In the genomic region with DNA sequence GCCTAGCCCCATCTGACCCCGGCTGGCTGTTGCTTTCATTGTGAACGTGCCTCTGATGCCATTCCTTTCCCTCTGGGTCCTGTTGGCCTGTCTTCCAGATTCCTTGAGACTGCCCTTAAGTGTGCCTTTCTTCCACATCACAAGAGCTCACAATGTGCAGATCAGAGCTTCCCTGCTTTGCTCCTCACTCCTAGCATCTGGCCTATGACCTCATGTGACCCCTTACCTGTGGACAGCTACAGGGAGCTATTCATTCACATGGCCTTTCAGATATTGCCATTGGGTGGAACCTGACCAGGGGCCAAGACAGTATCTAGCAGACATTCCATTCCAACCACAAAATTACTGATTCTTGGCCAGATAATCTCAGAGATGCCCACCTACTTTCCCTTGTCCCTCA, we compare ENCODE assay signal across 19 mouse cellular contexts.
DNase-seq lines count a peak whose midpoint lies in the region; ATAC-seq and TF ChIP-seq lines count a peak whose summit lies in the region.
"Had no signal": no experiment of that assay in that cellular context is flagged by ENCODE, and none has a peak within 500 bp of the region (broad histone marks: within the 10 kb centered on the region; RNA-seq: fewer than 3 reads in every experiment).

No protein-coding gene starts in this region.

- no peaks in the 10 kb centered on the region for H3K9me3 ChIP-seq in hindbrain, embryonic 14.5 days (ENCODE audit: control insufficient read depth, low read length)
- H3K9me3 ChIP-seq in hindbrain, embryonic 13.5 days: no peaks in the 10 kb centered on the region
- no peaks in the 10 kb centered on the region for H3K9me3 ChIP-seq in liver, embryonic 11.5 days (ENCODE audit: control insufficient read depth, low read length)
- H3K9me3 ChIP-seq in lung, embryonic 16.5 days (ENCODE audit: control insufficient read depth, low read length): no peaks in the 10 kb centered on the region
- H3K9me3 ChIP-seq in limb, embryonic 10.5 days (replicated peaks): no peaks in the 10 kb centered on the region
- H3K9me3 ChIP-seq: embryonic facial prominence, embryonic 12.5 days; embryonic facial prominence, embryonic 15.5 days; hindbrain, embryonic 12.5 days had no signal

- 79% methylated on average over 2 of the region's 2 CpGs for WGBS in hindbrain, embryonic 14.5 days
- WGBS in hindbrain, embryonic 13.5 days: 86% methylated on average over 2 of the region's 2 CpGs
- WGBS in liver, adult 2 months: 42% methylated on average over 2 of the region's 2 CpGs
- WGBS in liver, embryonic 11.5 days: 88% methylated on average over 2 of the region's 2 CpGs
- WGBS in lung, embryonic 16.5 days: 73% methylated on average over 2 of the region's 2 CpGs
- 81% methylated on average over 2 of the region's 2 CpGs for WGBS in limb, embryonic 10.5 days

- no peak overlapping the region for H3K4me3 ChIP-seq in hindbrain, embryonic 14.5 days (replicated peaks; ENCODE audit: low read length)
- no peak overlapping the region for H3K4me3 ChIP-seq in hindbrain, embryonic 13.5 days
- no peak overlapping the region for H3K4me3 ChIP-seq in liver, adult 2 months (ENCODE audit: insufficient read depth, low read depth, low read length)
- no peak overlapping the region for H3K4me3 ChIP-seq in liver, embryonic 11.5 days (ENCODE audit: low read depth, low read length)
- H3K4me3 ChIP-seq in lung, embryonic 16.5 days (ENCODE audit: low read length): no peak overlapping the region
- H3K4me3 ChIP-seq in limb, embryonic 10.5 days: no peak overlapping the region
- H3K4me3 ChIP-seq: embryonic facial prominence, embryonic 12.5 days; embryonic facial prominence, embryonic 15.5 days; gastrocnemius, adult 2 months; hindbrain, embryonic 12.5 days had no signal

- 0 out of 2 replicates have a peak, but pooled peaks have one; percentile 11 for ATAC-seq in hindbrain, embryonic 14.5 days (ENCODE audit: low FRiP score)
- no peak for ATAC-seq in hindbrain, embryonic 13.5 days (ENCODE audit: low FRiP score)
- no peak for ATAC-seq in liver, embryonic 11.5 days (replicated peaks; ENCODE audit: low FRiP score)
- peak; percentile 26; the same call in 1 of the 2 replicates for ATAC-seq in lung, embryonic 16.5 days (ENCODE audit: low read depth)
- ATAC-seq: activated CD4-positive, CD25-positive, alpha-beta regulatory T cell, adult 4 months; CD4-positive, CD25-positive, alpha-beta regulatory T cell, adult 4 months; forebrain, embryonic 14.5 days; forebrain, postnatal 0 days; hindbrain, postnatal 0 days; inflammation-experienced regulatory T-cells, adult 6 months had no signal

- H3K27me3 ChIP-seq in hindbrain, embryonic 14.5 days (ENCODE audit: control insufficient read depth, insufficient read depth, low read length): no peaks in the 10 kb centered on the region
- no peaks in the 10 kb centered on the region for H3K27me3 ChIP-seq in hindbrain, embryonic 13.5 days
- H3K27me3 ChIP-seq in liver, adult 2 months (ENCODE audit: control insufficient read depth, insufficient read depth, low read length): no peaks in the 10 kb centered on the region
- no peaks in the 10 kb centered on the region for H3K27me3 ChIP-seq in liver, embryonic 11.5 days (replicated peaks; ENCODE audit: control insufficient read depth, insufficient read depth, low read length)
- no peaks in the 10 kb centered on the region for H3K27me3 ChIP-seq in lung, embryonic 16.5 days (ENCODE audit: control insufficient read depth, insufficient read depth, low read depth, low read length)
- H3K27me3 ChIP-seq in limb, embryonic 10.5 days (ENCODE audit: low read depth, poor library complexity, severe bottlenecking): no peaks in the 10 kb centered on the region
- H3K27me3 ChIP-seq: embryonic facial prominence, embryonic 12.5 days; embryonic facial prominence, embryonic 15.5 days; hindbrain, embryonic 12.5 days had no signal

- no peak for TF ChIP-seq CTCF in liver, adult 2 months (IDR thresholded peaks at IDR 0.05; ENCODE audit: low read depth, low read length)

- H3K4me2 ChIP-seq in hindbrain, embryonic 14.5 days (replicated peaks): no peak overlapping the region
- H3K4me2 ChIP-seq in hindbrain, embryonic 13.5 days: no peak overlapping the region
- no peak overlapping the region for H3K4me2 ChIP-seq in liver, embryonic 11.5 days
- no peak overlapping the region for H3K4me2 ChIP-seq in lung, embryonic 16.5 days (ENCODE audit: low read depth, low read length)
- H3K4me2 ChIP-seq: embryonic facial prominence, embryonic 12.5 days; embryonic facial prominence, embryonic 15.5 days; heart, embryonic 11.5 days; hindbrain, embryonic 12.5 days had no signal

- H3K4me1 ChIP-seq in hindbrain, embryonic 14.5 days (replicated peaks; ENCODE audit: control insufficient read depth, insufficient read depth, low read length): 0 out of 2 replicates have a peak, but pooled peaks cover 3% of the 10 kb centered on the region
- peaks cover 10% of the 10 kb centered on the region for H3K4me1 ChIP-seq in hindbrain, embryonic 13.5 days (replicated peaks)
- peaks cover 12% of the 10 kb centered on the region for H3K4me1 ChIP-seq in liver, adult 2 months (ENCODE audit: control insufficient read depth, insufficient read depth, low read length)
- H3K4me1 ChIP-seq in liver, embryonic 11.5 days (replicated peaks; ENCODE audit: control insufficient read depth, insufficient read depth, low read length): no peaks in the 10 kb centered on the region
- no peaks in the 10 kb centered on the region for H3K4me1 ChIP-seq in lung, embryonic 16.5 days (replicated peaks; ENCODE audit: control insufficient read depth, insufficient read depth, low read length)
- 0 out of 2 replicates have a peak, but pooled peaks cover 3% of the 10 kb centered on the region for H3K4me1 ChIP-seq in limb, embryonic 10.5 days
- H3K4me1 ChIP-seq: embryonic facial prominence, embryonic 12.5 days; embryonic facial prominence, embryonic 15.5 days had no signal

- no peaks in the 10 kb centered on the region for H3K79me2 ChIP-seq in liver, adult 2 months (ENCODE audit: control insufficient read depth, insufficient read depth, low read length)

- no peak for DNase-seq in hindbrain, embryonic 14.5 days (ENCODE audit: low spot score)
- peak; percentile 58 for DNase-seq in liver, adult 2 months (ENCODE audit: extremely low read depth, low read depth, low spot score)
- DNase-seq in liver, embryonic 11.5 days (ENCODE audit: low spot score): no peak
- DNase-seq in lung, postnatal 10 days: no peak
- no peak for DNase-seq in limb, embryonic 10.5 days (ENCODE audit: low spot score)
- DNase-seq: forebrain, postnatal 0 days; gastrocnemius, adult 2 months; gastrocnemius, postnatal 14 days had no signal

- no peak overlapping the region for H3K27ac ChIP-seq in hindbrain, embryonic 14.5 days
- H3K27ac ChIP-seq in hindbrain, embryonic 13.5 days: no peak overlapping the region
- H3K27ac ChIP-seq in liver, adult 2 months (replicated peaks; ENCODE audit: insufficient read depth, low read depth, low read length): peak overlapping the region; percentile 69
- H3K27ac ChIP-seq in liver, embryonic 11.5 days (ENCODE audit: low read depth, low read length): no peak overlapping the region
- H3K27ac ChIP-seq in lung, embryonic 16.5 days (ENCODE audit: low read length): no peak overlapping the region
- H3K27ac ChIP-seq in limb, embryonic 10.5 days: no peak overlapping the region
- H3K27ac ChIP-seq: embryonic facial prominence, embryonic 12.5 days; embryonic facial prominence, embryonic 15.5 days; gastrocnemius, adult 2 months; hindbrain, embryonic 12.5 days; hindbrain, postnatal 0 days had no signal

- no peak overlapping the region for H3K9ac ChIP-seq in hindbrain, embryonic 14.5 days
- H3K9ac ChIP-seq in hindbrain, embryonic 13.5 days: no peak overlapping the region
- H3K9ac ChIP-seq in liver, adult 2 months (ENCODE audit: low read depth, low read length): no peak overlapping the region
- H3K9ac ChIP-seq in liver, embryonic 11.5 days (ENCODE audit: low read depth, low read length): no peak overlapping the region
- no peak overlapping the region for H3K9ac ChIP-seq in lung, embryonic 16.5 days (ENCODE audit: low read length)
- H3K9ac ChIP-seq: embryonic facial prominence, embryonic 12.5 days; embryonic facial prominence, embryonic 15.5 days; forebrain, postnatal 0 days; hindbrain, embryonic 12.5 days had no signal

- no peak for TF ChIP-seq POLR2A in liver, adult 2 months (IDR thresholded peaks at IDR 0.05; ENCODE audit: extremely low read depth, insufficient read depth, low read length)

- H3K36me3 ChIP-seq in hindbrain, embryonic 14.5 days (replicated peaks; ENCODE audit: control insufficient read depth, insufficient read depth): no peaks in the 10 kb centered on the region
- no peaks in the 10 kb centered on the region; the same call in 1 of the 2 replicates for H3K36me3 ChIP-seq in hindbrain, embryonic 13.5 days
- no peaks in the 10 kb centered on the region for H3K36me3 ChIP-seq in liver, adult 2 months (ENCODE audit: control insufficient read depth, insufficient read depth, low read length)
- no peaks in the 10 kb centered on the region for H3K36me3 ChIP-seq in liver, embryonic 11.5 days (ENCODE audit: control insufficient read depth, insufficient read depth, low read length)
- H3K36me3 ChIP-seq in lung, embryonic 16.5 days (ENCODE audit: control insufficient read depth, insufficient read depth, low read length): no peaks in the 10 kb centered on the region
- H3K36me3 ChIP-seq in limb, embryonic 10.5 days: no peaks in the 10 kb centered on the region
- H3K36me3 ChIP-seq: embryonic facial prominence, embryonic 12.5 days; embryonic facial prominence, embryonic 15.5 days; hindbrain, embryonic 12.5 days had no signal

Comparison
In these comparisons a context has a peak if more than half of its experiments do, and no peak if none do; other contexts are left out.
1. ATAC-seq: peak in hindbrain, embryonic 14.5 days (single experiment) and lung, embryonic 16.5 days (single experiment); none in hindbrain, embryonic 13.5 days (single experiment) and liver, embryonic 11.5 days (single experiment).